11 mouse cellular contexts compared by ENCODE assay signal in genomic region chr19:7276053-7276659, GRCm38 (mm10). TPM values are rescaled to one million over a fixed set of nuclear protein-coding genes. Genes with fewer than 3 reads are reported as not detected.
A peak's percentile ranks its signal among the peaks of the same experiment; 100 is the strongest.
DNase-seq lines count a peak whose midpoint lies in the region; ATAC-seq and TF ChIP-seq lines count a peak whose summit lies in the region.
"Had no signal": no experiment of that assay in that cellular context is flagged by ENCODE, and none has a peak within 500 bp of the region (broad histone marks: within the 10 kb centered on the region; RNA-seq: fewer than 3 reads in every experiment).

No protein-coding gene starts in this region.

- ATAC-seq in heart, embryonic 14.5 days (ENCODE audit: insufficient number of reproducible peaks, insufficient read depth, low FRiP score, low read depth): no peak
- ATAC-seq in midbrain, postnatal 0 days (ENCODE audit: low FRiP score): peak; percentile 27; the same call in 1 of the 2 replicates
- no peak for ATAC-seq in granulocyte monocyte progenitor cell, adult 5-6 weeks (replicated peaks; ENCODE audit: poor library complexity, severe bottlenecking)

- H3K4me3 ChIP-seq in heart, embryonic 14.5 days (ENCODE audit: control insufficient read depth in 1 of 2, insufficient read depth in 1 of 2, low read depth in 1 of 2, low read length in 2 of 2): no peak overlapping the region
- H3K4me3 ChIP-seq in embryonic facial prominence, embryonic 10.5 days: peak overlapping the region; percentile 14; the same call in 1 of the 2 replicates
- H3K4me3 ChIP-seq in hindbrain, embryonic 10.5 days: 0 out of 2 replicates have a peak overlapping the region, but pooled peaks have one; percentile 9
- no peak overlapping the region for H3K4me3 ChIP-seq in midbrain, postnatal 0 days (ENCODE audit: low read depth, low read length)

- H3K4me2 ChIP-seq in heart, embryonic 14.5 days (ENCODE audit: low read length): no peak overlapping the region
- no peak overlapping the region for H3K4me2 ChIP-seq in midbrain, postnatal 0 days (ENCODE audit: low read depth, low read length, poor library complexity, severe bottlenecking)

- 53% methylated on average over 7 of the region's 7 CpGs for WGBS in heart, embryonic 14.5 days
- WGBS in embryonic facial prominence, embryonic 10.5 days: 44% methylated on average over 7 of the region's 7 CpGs
- 44% methylated on average over 7 of the region's 7 CpGs for WGBS in hindbrain, embryonic 10.5 days
- WGBS in midbrain, postnatal 0 days: 27% methylated on average over 7 of the region's 7 CpGs

- H3K27me3 ChIP-seq in heart, embryonic 14.5 days (ENCODE audit: control insufficient read depth, insufficient read depth, low read length): no peaks in the 10 kb centered on the region
- no peaks in the 10 kb centered on the region for H3K27me3 ChIP-seq in embryonic facial prominence, embryonic 10.5 days (replicated peaks; ENCODE audit: low read depth, poor library complexity, severe bottlenecking)
- H3K27me3 ChIP-seq in hindbrain, embryonic 10.5 days (ENCODE audit: insufficient read depth, poor library complexity, severe bottlenecking): no peaks in the 10 kb centered on the region
- no peaks in the 10 kb centered on the region for H3K27me3 ChIP-seq in midbrain, postnatal 0 days (ENCODE audit: insufficient read depth, low read length)

- intact Hi-C loops in heart, postnatal 25 days (cut with DNase I): no loop called here

- DNase-seq in heart, postnatal 25 days (ENCODE audit: low spot score): no peak
- DNase-seq in embryonic facial prominence, embryonic 10.5 days (ENCODE audit: low spot score): peak; percentile 37
- DNase-seq in hindbrain, embryonic 10.5 days (ENCODE audit: low spot score): no peak
- peak; percentile 67 for DNase-seq in midbrain, postnatal 0 days (ENCODE audit: low spot score)
- no peak for DNase-seq in spleen, postnatal 14 days (ENCODE audit: low spot score in 2 of 2)
- no peak for DNase-seq in urinary bladder, postnatal 25 days (ENCODE audit: low spot score)
- DNase-seq: heart, postnatal 36 days; thymus, postnatal 14 days had no signal

- peaks cover 9 to 27% of the 10 kb centered on the region in 2 experiments; a peak in 3 of 4 replicates for H3K4me1 ChIP-seq in heart, embryonic 14.5 days (ENCODE audit: control insufficient read depth in 2 of 2, insufficient read depth in 2 of 2, low read length in 2 of 2)
- H3K4me1 ChIP-seq in embryonic facial prominence, embryonic 10.5 days: peaks cover 45% of the 10 kb centered on the region
- H3K4me1 ChIP-seq in hindbrain, embryonic 10.5 days (replicated peaks): peaks cover 61% of the 10 kb centered on the region
- H3K4me1 ChIP-seq in midbrain, postnatal 0 days (ENCODE audit: insufficient read depth, low read length): no peaks in the 10 kb centered on the region

- no peaks in the 10 kb centered on the region for H3K9me3 ChIP-seq in heart, embryonic 14.5 days (ENCODE audit: control insufficient read depth, low read length)
- no peaks in the 10 kb centered on the region; the same call in 1 of the 2 replicates for H3K9me3 ChIP-seq in embryonic facial prominence, embryonic 10.5 days
- H3K9me3 ChIP-seq in hindbrain, embryonic 10.5 days: no peaks in the 10 kb centered on the region
- H3K9me3 ChIP-seq in midbrain, postnatal 0 days (ENCODE audit: low read length): no peaks in the 10 kb centered on the region
- H3K9me3 ChIP-seq: G1E had no signal

- H3K27ac ChIP-seq in heart, embryonic 14.5 days (replicated peaks in 1 of 2; ENCODE audit: control insufficient read depth in 1 of 2, insufficient read depth in 1 of 2, low read depth in 2 of 2, low read length in 2 of 2): peak overlapping the region in 1 of 2 experiments; percentile 60; a peak in 2 of 4 replicates
- H3K27ac ChIP-seq in embryonic facial prominence, embryonic 10.5 days (replicated peaks): peak overlapping the region; percentile 62
- peak overlapping the region; percentile 36 for H3K27ac ChIP-seq in hindbrain, embryonic 10.5 days
- H3K27ac ChIP-seq in midbrain, postnatal 0 days (ENCODE audit: low read depth, low read length): peak overlapping the region; percentile 75

- H3K36me3 ChIP-seq in heart, embryonic 14.5 days (ENCODE audit: control insufficient read depth, insufficient read depth, low read length): peaks cover 96% of the 10 kb centered on the region
- peaks cover 98% of the 10 kb centered on the region for H3K36me3 ChIP-seq in embryonic facial prominence, embryonic 10.5 days (replicated peaks)
- peaks cover 98% of the 10 kb centered on the region for H3K36me3 ChIP-seq in hindbrain, embryonic 10.5 days
- H3K36me3 ChIP-seq in midbrain, postnatal 0 days (ENCODE audit: insufficient read depth, low read length): peaks cover 41% of the 10 kb centered on the region

- H3K9ac ChIP-seq in heart, embryonic 14.5 days (ENCODE audit: low read length): peak overlapping the region; percentile 16; the same call in 1 of the 2 replicates
- H3K9ac ChIP-seq in midbrain, postnatal 0 days (replicated peaks; ENCODE audit: low read length, poor library complexity, severe bottlenecking): peak overlapping the region; percentile 44; the same call in 1 of the 2 replicates

- TF ChIP-seq CTCF in midbrain, postnatal 0 days (IDR thresholded peaks at IDR 0.05): no peak

RNA-seq across cellular contexts. Expression of gene Rcor2, which starts 9.0 kb away (rescaled TPM):
- polyA plus RNA-seq in heart, embryonic 14.5 days (2014; fragmentation: Nextera tagmentation; extraction: Ambion mirVana): 6.1 and 10.7 TPM in 2 replicates
- 1 to 10 TPM; 6.9 to 7.5 TPM for total RNA-seq in heart, postnatal 25 days (2021)
- polyA plus RNA-seq in embryonic facial prominence, embryonic 10.5 days (2016; fragmentation: Nextera tagmentation; extraction: Ambion mirVana): 51.0 and 58.6 TPM in 2 replicates
- polyA plus RNA-seq in hindbrain, embryonic 10.5 days (2016; fragmentation: Nextera tagmentation; extraction: Ambion mirVana): 72.0 and 79.1 TPM in 2 replicates
- total RNA-seq in midbrain, postnatal 0 days (2014; rRNA removed): 40.7 and 53.1 TPM in 2 replicates
- 8.9 and 9.7 TPM in 2 replicates for polyA plus RNA-seq in midbrain, postnatal 0 days (2015; fragmentation: Nextera tagmentation; extraction: Ambion mirVana)
- 3.1 and 6.9 TPM in 2 replicates for total RNA-seq in granulocyte monocyte progenitor cell, adult 5-6 weeks (2014; fragmentation: Nextera tagmentation)
- 3.4 and 5.2 TPM in 2 replicates for total RNA-seq in granulocyte monocyte progenitor cell, adult 5-6 weeks (2017)

RNA-seq across cellular contexts. Expression of gene Naa40, which starts 35.2 kb away (rescaled TPM):
- polyA plus RNA-seq in heart, embryonic 14.5 days (2014; fragmentation: Nextera tagmentation; extraction: Ambion mirVana): 55.9 and 58.5 TPM in 2 replicates
- total RNA-seq in heart, postnatal 25 days (2021): 10 to 100 TPM; 14.4 to 17.7 TPM
- 93.2 and 94.4 TPM in 2 replicates for polyA plus RNA-seq in embryonic facial prominence, embryonic 10.5 days (2016; fragmentation: Nextera tagmentation; extraction: Ambion mirVana)
- polyA plus RNA-seq in hindbrain, embryonic 10.5 days (2016; fragmentation: Nextera tagmentation; extraction: Ambion mirVana): 89.8 and 96.5 TPM in 2 replicates
- 58.3 and 62.5 TPM in 2 replicates for total RNA-seq in midbrain, postnatal 0 days (2014; rRNA removed)
- polyA plus RNA-seq in midbrain, postnatal 0 days (2015; fragmentation: Nextera tagmentation; extraction: Ambion mirVana): 45.6 and 46.1 TPM in 2 replicates
- total RNA-seq in granulocyte monocyte progenitor cell, adult 5-6 weeks (2014; fragmentation: Nextera tagmentation): 67.4 and 72.3 TPM in 2 replicates
- 42.9 and 49.3 TPM in 2 replicates for total RNA-seq in granulocyte monocyte progenitor cell, adult 5-6 weeks (2017)

RNA-seq across cellular contexts. Expression of gene Cox8a, which starts 58.7 kb away (rescaled TPM):
- polyA plus RNA-seq in heart, embryonic 14.5 days (2014; fragmentation: Nextera tagmentation; extraction: Ambion mirVana): 2,457 and 2,575 TPM in 2 replicates
- total RNA-seq in heart, postnatal 25 days (2021): 100 to 1,000 TPM; 407 to 462 TPM
- polyA plus RNA-seq in embryonic facial prominence, embryonic 10.5 days (2016; fragmentation: Nextera tagmentation; extraction: Ambion mirVana): 867 and 877 TPM in 2 replicates
- 914 and 944 TPM in 2 replicates for polyA plus RNA-seq in hindbrain, embryonic 10.5 days (2016; fragmentation: Nextera tagmentation; extraction: Ambion mirVana)
- 1,114 and 1,471 TPM in 2 replicates for total RNA-seq in midbrain, postnatal 0 days (2014; rRNA removed)
- 1,645 and 1,756 TPM in 2 replicates for polyA plus RNA-seq in midbrain, postnatal 0 days (2015; fragmentation: Nextera tagmentation; extraction: Ambion mirVana)
- total RNA-seq in granulocyte monocyte progenitor cell, adult 5-6 weeks (2014; fragmentation: Nextera tagmentation): 854 and 878 TPM in 2 replicates
- 563 and 615 TPM in 2 replicates for total RNA-seq in granulocyte monocyte progenitor cell, adult 5-6 weeks (2017)

Comparison
In these comparisons a context has a peak if more than half of its experiments do, and no peak if none do; other contexts are left out.
1. H3K4me3 ChIP-seq: peak in embryonic facial prominence, embryonic 10.5 days (single experiment) and hindbrain, embryonic 10.5 days (single experiment); none in heart, embryonic 14.5 days (0 of 2) and midbrain, postnatal 0 days (single experiment).
2. DNase-seq: peak in embryonic facial prominence, embryonic 10.5 days (single experiment) and midbrain, postnatal 0 days (single experiment); none in heart, postnatal 25 days (single experiment), hindbrain, embryonic 10.5 days (single experiment), spleen, postnatal 14 days (0 of 2) and urinary bladder, postnatal 25 days (single experiment).